25 mouse cellular contexts compared by ENCODE assay signal in genomic region chr14:30261561-30262251, GRCm38 (mm10).
DNase-seq lines count a peak whose midpoint lies in the region; ATAC-seq and TF ChIP-seq lines count a peak whose summit lies in the region.
"Had no signal": no experiment of that assay in that cellular context is flagged by ENCODE, and none has a peak within 500 bp of the region (broad histone marks: within the 10 kb centered on the region; RNA-seq: fewer than 3 reads in every experiment).

No protein-coding gene starts in this region.

- ATAC-seq in limb, embryonic 12.5 days (ENCODE audit: insufficient number of reproducible peaks, insufficient read depth, low FRiP score, low TSS enrichment, low read depth) = no peak
- 0 out of 2 replicates have a peak, but pooled peaks have one; percentile 19 for ATAC-seq in limb, embryonic 15.5 days (ENCODE audit: insufficient number of reproducible peaks, low FRiP score, low TSS enrichment, low read depth)
- ATAC-seq in liver, embryonic 14.5 days (ENCODE audit: insufficient read depth) = peak; percentile 79
- peak; percentile 64; the same call in 1 of the 2 replicates for ATAC-seq in stomach, embryonic 15.5 days (ENCODE audit: insufficient read depth, low FRiP score, low read depth)
- ATAC-seq in forebrain, postnatal 0 days = no peak; the same call in 1 of the 2 replicates
- ATAC-seq: intestine, embryonic 15.5 days had no signal

- no peak for DNase-seq in limb, embryonic 10.5 days (ENCODE audit: low spot score)
- DNase-seq in liver, embryonic 14.5 days (ENCODE audit: low read depth in 3 of 3, low spot score in 3 of 3) = peak in 1 of 3 experiments; percentile 13
- DNase-seq in forebrain, postnatal 0 days = no peak
- no peak for DNase-seq in adrenal gland, postnatal 14 days
- DNase-seq in layer of hippocampus, adult 18-20 months (ENCODE audit: low spot score in 2 of 2) = no peak
- DNase-seq: cerebellum, adult 9-10 months; gastrocnemius, postnatal 10 days; heart, postnatal 10 days; kidney, adult 8-10 months; kidney, postnatal 25 days; lung, adult 18-20 months; lung, postnatal 14 days; right cerebral cortex, postnatal 14 days; thymus, adult 18-20 months had no signal

- no peak overlapping the region for H3K9ac ChIP-seq in limb, embryonic 12.5 days (replicated peaks)
- no peak overlapping the region for H3K9ac ChIP-seq in limb, embryonic 15.5 days
- 0 out of 2 replicates have a peak overlapping the region, but pooled peaks have one; percentile 13 for H3K9ac ChIP-seq in liver, embryonic 14.5 days (replicated peaks)
- H3K9ac ChIP-seq in stomach, embryonic 15.5 days = no peak overlapping the region
- H3K9ac ChIP-seq in forebrain, postnatal 0 days = no peak overlapping the region
- H3K9ac ChIP-seq: embryonic facial prominence, embryonic 12.5 days; forebrain, embryonic 12.5 days; heart, embryonic 12.5 days; intestine, embryonic 15.5 days; midbrain, embryonic 12.5 days; neural tube, embryonic 15.5 days had no signal

- WGBS in limb, embryonic 12.5 days = 68% methylated on average over 10 of the region's 10 CpGs
- 82% methylated on average over 10 of the region's 10 CpGs for WGBS in limb, embryonic 10.5 days
- WGBS in limb, embryonic 15.5 days = 74% methylated on average over 10 of the region's 10 CpGs
- WGBS in liver, embryonic 14.5 days (ENCODE audit: insufficient replicate concordance) = 61% methylated on average over 10 of the region's 10 CpGs
- 60% methylated on average over 10 of the region's 10 CpGs for WGBS in stomach, embryonic 15.5 days
- 69% methylated on average over 10 of the region's 10 CpGs for WGBS in forebrain, postnatal 0 days

- H3K4me1 ChIP-seq in limb, embryonic 12.5 days (replicated peaks) = peaks cover 24% of the 10 kb centered on the region
- H3K4me1 ChIP-seq in limb, embryonic 10.5 days = peaks cover 25% of the 10 kb centered on the region
- no peaks in the 10 kb centered on the region for H3K4me1 ChIP-seq in limb, embryonic 15.5 days
- peaks cover 7 to 19% of the 10 kb centered on the region in 2 experiments; a peak in 3 of 4 replicates for H3K4me1 ChIP-seq in liver, embryonic 14.5 days (replicated peaks; ENCODE audit: control insufficient read depth in 2 of 2, insufficient read depth in 2 of 2, low read length in 1 of 2)
- H3K4me1 ChIP-seq in stomach, embryonic 15.5 days = peaks cover 7% of the 10 kb centered on the region; the same call in 1 of the 2 replicates
- 0 out of 2 replicates have a peak, but pooled peaks cover 4% of the 10 kb centered on the region for H3K4me1 ChIP-seq in forebrain, postnatal 0 days (ENCODE audit: insufficient read depth)
- H3K4me1 ChIP-seq: intestine, embryonic 15.5 days; midbrain, embryonic 12.5 days had no signal

- H3K4me3 ChIP-seq in limb, embryonic 12.5 days (replicated peaks) = no peak overlapping the region
- H3K4me3 ChIP-seq in limb, embryonic 10.5 days = no peak overlapping the region
- no peak overlapping the region for H3K4me3 ChIP-seq in limb, embryonic 15.5 days
- H3K4me3 ChIP-seq in liver, embryonic 14.5 days (ENCODE audit: insufficient read depth in 1 of 2, low read depth in 2 of 2, low read length in 2 of 2) = no peak overlapping the region
- no peak overlapping the region for H3K4me3 ChIP-seq in stomach, embryonic 15.5 days (replicated peaks)
- H3K4me3 ChIP-seq in forebrain, postnatal 0 days (ENCODE audit: low read depth, low read length) = no peak overlapping the region
- H3K4me3 ChIP-seq: embryonic facial prominence, embryonic 12.5 days; erythroblast, embryonic 14.5 days; forebrain, embryonic 12.5 days; heart, embryonic 12.5 days; hindbrain, embryonic 10.5 days; intestine, embryonic 15.5 days; midbrain, embryonic 12.5 days; neural tube, embryonic 15.5 days had no signal

- H3K36me3 ChIP-seq in limb, embryonic 12.5 days = no peaks in the 10 kb centered on the region
- no peaks in the 10 kb centered on the region for H3K36me3 ChIP-seq in limb, embryonic 10.5 days
- no peaks in the 10 kb centered on the region for H3K36me3 ChIP-seq in limb, embryonic 15.5 days
- no peaks in the 10 kb centered on the region for H3K36me3 ChIP-seq in liver, embryonic 14.5 days (replicated peaks; ENCODE audit: control insufficient read depth, insufficient read depth, low read depth)
- H3K36me3 ChIP-seq in stomach, embryonic 15.5 days = no peaks in the 10 kb centered on the region
- no peaks in the 10 kb centered on the region for H3K36me3 ChIP-seq in forebrain, postnatal 0 days (ENCODE audit: insufficient read depth)
- H3K36me3 ChIP-seq: embryonic facial prominence, embryonic 12.5 days; forebrain, embryonic 12.5 days; heart, embryonic 12.5 days; hindbrain, embryonic 10.5 days; intestine, embryonic 15.5 days; midbrain, embryonic 12.5 days; neural tube, embryonic 15.5 days had no signal

- no peak for TF ChIP-seq CTCF in liver, embryonic 14.5 days (IDR thresholded peaks at IDR 0.05; ENCODE audit: low read depth)
- no peak for TF ChIP-seq CTCF in forebrain, postnatal 0 days (IDR thresholded peaks at IDR 0.05; ENCODE audit: low read depth)

- TF ChIP-seq EP300 in liver, embryonic 14.5 days (IDR thresholded peaks at IDR 0.05; ENCODE audit: low read depth) = no peak

- no peak overlapping the region for H3K4me2 ChIP-seq in limb, embryonic 12.5 days
- H3K4me2 ChIP-seq in limb, embryonic 15.5 days = no peak overlapping the region
- H3K4me2 ChIP-seq in liver, embryonic 14.5 days (ENCODE audit: low read depth) = peak overlapping the region; percentile 15
- H3K4me2 ChIP-seq in stomach, embryonic 15.5 days = no peak overlapping the region
- H3K4me2 ChIP-seq in forebrain, postnatal 0 days (ENCODE audit: low read depth) = no peak overlapping the region
- H3K4me2 ChIP-seq: embryonic facial prominence, embryonic 12.5 days; forebrain, embryonic 12.5 days; heart, embryonic 12.5 days; intestine, embryonic 15.5 days; midbrain, embryonic 12.5 days; neural tube, embryonic 15.5 days had no signal

- H3K9me3 ChIP-seq in limb, embryonic 12.5 days = no peaks in the 10 kb centered on the region
- no peaks in the 10 kb centered on the region for H3K9me3 ChIP-seq in limb, embryonic 10.5 days (replicated peaks)
- H3K9me3 ChIP-seq in limb, embryonic 15.5 days = no peaks in the 10 kb centered on the region
- H3K9me3 ChIP-seq in liver, embryonic 14.5 days (ENCODE audit: control insufficient read depth, low read length) = no peaks in the 10 kb centered on the region
- H3K9me3 ChIP-seq in stomach, embryonic 15.5 days = no peaks in the 10 kb centered on the region
- H3K9me3 ChIP-seq in forebrain, postnatal 0 days (ENCODE audit: low read length) = no peaks in the 10 kb centered on the region
- H3K9me3 ChIP-seq: embryonic facial prominence, embryonic 12.5 days; forebrain, embryonic 12.5 days; heart, embryonic 12.5 days; hindbrain, embryonic 10.5 days; intestine, embryonic 15.5 days; midbrain, embryonic 12.5 days; neural tube, embryonic 15.5 days had no signal

- peaks cover 7% of the 10 kb centered on the region; the same call in 1 of the 2 replicates for H3K27me3 ChIP-seq in limb, embryonic 12.5 days
- peaks cover 19% of the 10 kb centered on the region for H3K27me3 ChIP-seq in limb, embryonic 10.5 days (ENCODE audit: low read depth, poor library complexity, severe bottlenecking)
- no peaks in the 10 kb centered on the region for H3K27me3 ChIP-seq in limb, embryonic 15.5 days
- H3K27me3 ChIP-seq in liver, embryonic 14.5 days (ENCODE audit: control insufficient read depth, insufficient read depth, low read length) = no peaks in the 10 kb centered on the region
- H3K27me3 ChIP-seq in stomach, embryonic 15.5 days (replicated peaks) = no peaks in the 10 kb centered on the region
- H3K27me3 ChIP-seq in forebrain, postnatal 0 days (ENCODE audit: insufficient read depth, low read length) = no peaks in the 10 kb centered on the region
- H3K27me3 ChIP-seq: embryonic facial prominence, embryonic 12.5 days; forebrain, embryonic 12.5 days; heart, embryonic 12.5 days; intestine, embryonic 15.5 days; midbrain, embryonic 12.5 days; neural tube, embryonic 15.5 days had no signal

- H3K27ac ChIP-seq in limb, embryonic 12.5 days = 0 out of 2 replicates have a peak overlapping the region, but pooled peaks have one; percentile 4
- H3K27ac ChIP-seq in limb, embryonic 10.5 days = no peak overlapping the region
- H3K27ac ChIP-seq in limb, embryonic 15.5 days = no peak overlapping the region
- H3K27ac ChIP-seq in liver, embryonic 14.5 days = peak overlapping the region; percentile 18; the same call in 1 of the 2 replicates
- no peak overlapping the region; the same call in 1 of the 2 replicates for H3K27ac ChIP-seq in stomach, embryonic 15.5 days
- H3K27ac ChIP-seq in forebrain, postnatal 0 days (ENCODE audit: low read depth, low read length) = no peak overlapping the region
- H3K27ac ChIP-seq: embryonic facial prominence, embryonic 12.5 days; forebrain, embryonic 12.5 days; hindbrain, embryonic 10.5 days; intestine, embryonic 15.5 days; midbrain, embryonic 12.5 days; neural tube, embryonic 15.5 days had no signal

Comparison
In these comparisons a context has a peak if more than half of its experiments do, and no peak if none do; other contexts are left out.
1. ATAC-seq: peak in limb, embryonic 15.5 days (single experiment), liver, embryonic 14.5 days (single experiment) and stomach, embryonic 15.5 days (single experiment); none in limb, embryonic 12.5 days (single experiment) and forebrain, postnatal 0 days (single experiment).
2. H3K27ac ChIP-seq: peak in limb, embryonic 12.5 days (single experiment) and liver, embryonic 14.5 days (single experiment); none in limb, embryonic 10.5 days (single experiment), limb, embryonic 15.5 days (single experiment), stomach, embryonic 15.5 days (single experiment) and forebrain, postnatal 0 days (single experiment).